Mouse (Mus musculus) MEL (cell line): ENCODE data around the gene Dyrk3. TPM values are rescaled to one million over a fixed set of nuclear protein-coding genes. Genes with fewer than 3 reads are reported as not detected.

ENCODE experiments used
- DNase-seq: peaks from one replicate; pipeline ENCODE4 v3.0.0; 2011; ENCODE audit warnings: low read depth, low spot score
- H3K27ac ChIP-seq: 2 replicates; pipeline ENCODE4 v1.5.1; 2012; ENCODE audit warnings: low read depth, mild to moderate bottlenecking, control low read depth, low read length, moderate library complexity; ENCODE audit not compliant: control insufficient read depth
- H3K27me3 ChIP-seq, 2 experiments: fragments of 150-350 bp in 1 of 2; sonication (generic) in 1 of 2; 2 replicates each; pipeline ENCODE4 v1.6.1; 2012; ENCODE audit warnings: low read length in 2 of 2, mild to moderate bottlenecking in 2 of 2, improper control_type of control experiment in 1 of 2, moderate library complexity in 1 of 2; ENCODE audit not compliant: insufficient read depth in 2 of 2, control insufficient read depth in 1 of 2
- H3K36me3 ChIP-seq, 2 experiments: 2 replicates each; pipeline ENCODE4 v1.6.1; 2012 to 2014; ENCODE audit warnings: low read length in 2 of 2, improper control_type of control experiment in 1 of 2, inconsistent platforms in 1 of 2, mild to moderate bottlenecking in 1 of 2; ENCODE audit not compliant: insufficient read depth in 2 of 2, control insufficient read depth in 1 of 2
- H3K4me1 ChIP-seq, 2 experiments: fragments of 150-350 bp in 1 of 2; sonication (generic) in 1 of 2; 2 replicates each; pipeline ENCODE4 v1.6.1; 2012; ENCODE audit warnings: low read length in 2 of 2, improper control_type of control experiment in 1 of 2, mild to moderate bottlenecking in 1 of 2; ENCODE audit not compliant: insufficient read depth in 2 of 2, control insufficient read depth in 1 of 2
- H3K4me3 ChIP-seq, 2 experiments: fragments of 150-350 bp in 1 of 2; sonication (generic) in 1 of 2; 2 replicates each; pipeline ENCODE4 v1.5.1; 2012; ENCODE audit warnings: low read depth in 2 of 2, low read length in 2 of 2, mild to moderate bottlenecking in 2 of 2, moderate library complexity in 2 of 2, control low read depth in 1 of 2, improper control_type of control experiment in 1 of 2; ENCODE audit not compliant: control insufficient read depth in 1 of 2, insufficient read depth in 1 of 2
- H3K79me2 ChIP-seq: 2 replicates; pipeline ENCODE4 v1.6.1; 2012; ENCODE audit warnings: mild to moderate bottlenecking, low read length, moderate library complexity; ENCODE audit not compliant: control insufficient read depth, poor library complexity, insufficient read depth
- H3K9ac ChIP-seq: 2 replicates; pipeline ENCODE4 v1.6.1; 2012; ENCODE audit warnings: low read depth, mild to moderate bottlenecking, control low read depth, low read length, moderate library complexity; ENCODE audit not compliant: control insufficient read depth, poor library complexity, severe bottlenecking
- H3K9me3 ChIP-seq: fragments of 150-350 bp; sonication (generic); replicated peaks from 2 replicates; pipeline ENCODE4 v1.6.1; 2012; ENCODE audit warnings: mild to moderate bottlenecking, low read length, improper control_type of control experiment, moderate library complexity; ENCODE audit not compliant: insufficient read depth
- BHLHE40 ChIP-seq: IDR thresholded peaks from 2 replicates; pipeline ENCODE4 v1.6.1; 2012; ENCODE audit warnings: low read depth, mild to moderate bottlenecking, inconsistent platforms, low read length, improper control_type of control experiment, borderline replicate concordance
- CHD2 ChIP-seq: IDR thresholded peaks from 2 replicates; pipeline ENCODE4 v1.6.1; 2011; ENCODE audit warnings: low read length, improper control_type of control experiment
- E2F4 ChIP-seq: IDR thresholded peaks from 2 replicates; pipeline ENCODE4 v1.6.1; 2011; ENCODE audit warnings: low read depth, low read length, improper control_type of control experiment, borderline replicate concordance
- GATA1 ChIP-seq: IDR thresholded peaks from 2 replicates; pipeline ENCODE4 v1.6.1; 2011; ENCODE audit warnings: low read depth, low read length, improper control_type of control experiment
- JUND ChIP-seq: IDR thresholded peaks from 2 replicates; pipeline ENCODE4 v1.6.1; 2011; ENCODE audit warnings: low read depth, mild to moderate bottlenecking, improper control_type of control experiment, low read length
- MAX ChIP-seq: IDR thresholded peaks from 2 replicates; pipeline ENCODE4 v1.6.1; 2011; ENCODE audit warnings: low read length, improper control_type of control experiment
- MXI1 ChIP-seq: IDR thresholded peaks from 2 replicates; pipeline ENCODE4 v1.6.1; 2011; ENCODE audit warnings: mild to moderate bottlenecking, low read depth, low read length, improper control_type of control experiment
- MYC ChIP-seq: IDR thresholded peaks from 2 replicates; pipeline ENCODE4 v1.6.1; 2011; ENCODE audit warnings: low read depth, mild to moderate bottlenecking, low read length, improper control_type of control experiment, moderate library complexity
- NELFE ChIP-seq: IDR thresholded peaks from 2 replicates; pipeline ENCODE4 v1.6.1; 2011; ENCODE audit warnings: low read depth, low read length, improper control_type of control experiment
- NRF1 ChIP-seq: IDR thresholded peaks from 2 replicates; pipeline ENCODE4 v1.6.1; 2014; ENCODE audit warnings: low read depth, mild to moderate bottlenecking, inconsistent platforms, low read length, improper control_type of control experiment, moderate library complexity; ENCODE audit not compliant: poor library complexity, insufficient read depth, severe bottlenecking
- POLR2A ChIP-seq, 2 experiments: IDR thresholded peaks; 2 replicates each; pipeline ENCODE4 v1.6.1; 2011 to 2012; ENCODE audit warnings: low read length in 2 of 2, mild to moderate bottlenecking in 2 of 2, control low read depth in 1 of 2, improper control_type of control experiment in 1 of 2, low read depth in 1 of 2, moderate library complexity in 1 of 2; ENCODE audit not compliant: control insufficient read depth in 1 of 2, insufficient read depth in 1 of 2, poor library complexity in 1 of 2
- POLR2AphosphoS2 ChIP-seq: IDR thresholded peaks from 2 replicates; pipeline ENCODE4 v1.6.1; 2011; ENCODE audit warnings: low read length, improper control_type of control experiment
- RAD21 ChIP-seq: IDR thresholded peaks from 2 replicates; pipeline ENCODE4 v1.6.1; 2011; ENCODE audit warnings: mild to moderate bottlenecking, low read depth, low read length, improper control_type of control experiment
- RCOR1 ChIP-seq: IDR thresholded peaks from 2 replicates; pipeline ENCODE4 v1.6.1; 2012; ENCODE audit warnings: low read depth, mild to moderate bottlenecking, inconsistent platforms, low read length, improper control_type of control experiment
- SMC3 ChIP-seq: IDR thresholded peaks from 2 replicates; pipeline ENCODE4 v1.6.1; 2011; ENCODE audit warnings: low read depth, low read length, improper control_type of control experiment
- TAL1 ChIP-seq: IDR thresholded peaks from 2 replicates; pipeline ENCODE4 v1.6.1; 2012; ENCODE audit warnings: mild to moderate bottlenecking, inconsistent platforms, low read length, moderate library complexity, mixed read lengths
- TBP ChIP-seq: IDR thresholded peaks from 2 replicates; pipeline ENCODE4 v1.8.0; 2011; ENCODE audit warnings: low read depth, low read length, improper control_type of control experiment
- USF2 ChIP-seq, 2 experiments: IDR thresholded peaks; 2 replicates each; pipeline ENCODE4 v1.6.1; 2011 to 2012; ENCODE audit warnings: improper control_type of control experiment in 2 of 2, low read length in 2 of 2, borderline replicate concordance in 1 of 2, inconsistent platforms in 1 of 2, low read depth in 1 of 2, mild to moderate bottlenecking in 1 of 2; ENCODE audit not compliant: insufficient read depth in 1 of 2
- ZC3H11A ChIP-seq: IDR thresholded peaks from 2 replicates; pipeline ENCODE4 v1.6.1; 2012; ENCODE audit warnings: low read depth, mild to moderate bottlenecking, inconsistent platforms, low read length, improper control_type of control experiment
- ZMIZ1 ChIP-seq: IDR thresholded peaks from 2 replicates; pipeline ENCODE4 v1.6.1; 2012; ENCODE audit warnings: low read depth, mild to moderate bottlenecking, inconsistent platforms, low read length, improper control_type of control experiment, moderate library complexity
- polyA plus RNA-seq, 2 experiments: library from polyadenylated mRNA; stranded (reverse) in 1 of 2; unstranded in 1 of 2; fragments of >175 nt in 1 of 2; fragments of >200 nt in 1 of 2; gene quantifications; 2 replicates each; pipeline versions ENCODE4 v1.2.1 to v1.2.4; 2012; ENCODE audit warnings: low replicate concordance in 2 of 2, low read depth in 1 of 2; ENCODE audit not compliant: insufficient read length in 2 of 2, insufficient read depth in 1 of 2, missing spikeins in 1 of 2
- total RNA-seq: library from RNA; depleted of rRNA; stranded (reverse); fragments of 300-350 nt; gene quantifications from 2 replicates; pipeline ENCODE4 v1.2.3, GENCODE M21; 2012

Gene Dyrk3
- total and polyA plus RNA-seq, 3 experiments: 8.6 to 11.8 TPM; not detected in 1

GRCm38 (mm10) chr1:131185821-131186506, 47.8 kb upstream of the Dyrk3 start:
- TF ChIP-seq RCOR1 (no peak), JUND (no peak), MXI1 (no peak), TAL1 (no peak), RAD21 (no peak), POLR2A (IDR thresholded peaks at IDR 0.05; ENCODE audit: control insufficient read depth in 1 of 2, insufficient read depth in 1 of 2, low read depth in 1 of 2, low read length in 2 of 2, poor library complexity in 1 of 2) (no peak), MAX (no peak), NELFE (no peak), GATA1 (no peak), E2F4 (no peak), MYC (no peak), CHD2 (no peak), TBP (no peak), BHLHE40 (no peak), USF2 (IDR thresholded peaks at IDR 0.05; ENCODE audit: borderline replicate concordance in 1 of 2, insufficient read depth in 1 of 2, low read depth in 1 of 2, low read length in 2 of 2) (no peak), POLR2AphosphoS2 (no peak)
- Histone ChIP-seq H3K9ac (no peak overlapping the region), H3K4me1 (peaks cover 11 to 18% of the 10 kb centered on the region in 2 experiments), H3K36me3 (peaks cover 5 to 12% of the 10 kb centered on the region in 2 experiments), H3K27ac (no peak overlapping the region), H3K79me2 (peaks cover 4% of the 10 kb centered on the region; the same call in 1 of the 2 replicates), H3K4me3 (no peak overlapping the region), H3K9me3 (no peaks in the 10 kb centered on the region), H3K27me3 (no peaks in the 10 kb centered on the region)
- no peak for DNase-seq

DNA sequence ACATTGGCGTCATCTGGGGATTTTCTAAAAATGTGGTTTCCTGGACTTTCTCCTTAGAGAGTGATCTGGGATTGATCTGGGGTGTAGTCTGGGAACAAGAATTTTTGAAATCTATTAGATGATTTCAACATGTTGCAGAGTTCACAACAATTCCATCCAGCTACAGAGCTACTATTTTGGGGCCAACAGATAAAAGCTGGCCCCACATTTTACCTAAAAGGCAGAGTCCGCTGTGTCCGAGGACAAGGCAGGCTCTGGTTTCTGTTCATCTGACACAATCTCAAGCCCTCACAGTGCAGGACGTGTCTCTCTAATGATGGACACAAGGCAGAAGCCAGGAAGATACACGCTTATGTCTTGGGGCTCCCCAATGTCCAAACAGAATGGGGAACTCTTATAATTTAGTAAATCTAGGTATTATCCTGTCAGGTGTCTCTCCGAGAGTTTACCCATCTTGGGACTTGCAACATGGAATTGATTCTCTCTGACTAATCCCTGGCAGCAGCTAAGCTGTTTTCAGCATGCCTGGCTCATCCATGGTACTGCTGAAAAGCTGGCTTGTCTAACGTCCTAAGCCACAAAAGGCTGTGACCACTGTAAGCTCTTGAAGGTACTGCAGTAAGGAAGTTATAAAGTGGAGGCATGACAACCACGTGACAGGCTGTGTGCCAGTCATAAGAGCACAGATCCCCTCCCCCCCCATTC, 47.0 kb upstream of the Dyrk3 start:
- Histone ChIP-seq H3K9ac (no peak overlapping the region), H3K4me1 (peaks cover 11 to 18% of the 10 kb centered on the region in 2 experiments), H3K79me2 (peaks cover 3% of the 10 kb centered on the region; the same call in 1 of the 2 replicates), H3K27ac (no peak overlapping the region), H3K36me3 (peaks cover 8 to 12% of the 10 kb centered on the region in 2 experiments), H3K27me3 (no peaks in the 10 kb centered on the region), H3K4me3 (no peak overlapping the region), H3K9me3 (no peaks in the 10 kb centered on the region)
- TF ChIP-seq SMC3 (no peak), NELFE (no peak), ZC3H11A (no peak), RCOR1 (no peak), ZMIZ1 (no peak), NRF1 (no peak)
- DNase-seq: no peak
